Mouse (Mus musculus): ENCODE measurements around the gene Anapc15.

GRCm38 (mm10) chr7:101860978-101861377, 2.5 kb upstream of the Anapc15 start:
- TF ChIP-seq HCFC1 (IDR thresholded peaks at IDR 0.05; ENCODE audit: borderline replicate concordance, insufficient read depth, low read length), result no peak
- TF ChIP-seq CHD2 (IDR thresholded peaks at IDR 0.05; ENCODE audit: low read depth, low read length), result no peak
- TF ChIP-seq ZNF384 (IDR thresholded peaks at IDR 0.05; ENCODE audit: low read depth, low read length), result no peak
- TF ChIP-seq ZC3H11A (IDR thresholded peaks at IDR 0.05; ENCODE audit: borderline replicate concordance, low read depth, low read length), result no peak
